Mouse (Mus musculus) c-Kit-negative CD71-positive TER-119-positive erythroid progenitor cells, embryonic 14.5 days (primary cell): Measurements from ENCODE around the gene Rgs6.

Experiments used
- DNase-seq: peaks from one replicate; pipeline ENCODE4 v3.0.0-alpha.2; 2013; ENCODE audit warnings: low read depth, low spot score

Gene Rgs6

DNA sequence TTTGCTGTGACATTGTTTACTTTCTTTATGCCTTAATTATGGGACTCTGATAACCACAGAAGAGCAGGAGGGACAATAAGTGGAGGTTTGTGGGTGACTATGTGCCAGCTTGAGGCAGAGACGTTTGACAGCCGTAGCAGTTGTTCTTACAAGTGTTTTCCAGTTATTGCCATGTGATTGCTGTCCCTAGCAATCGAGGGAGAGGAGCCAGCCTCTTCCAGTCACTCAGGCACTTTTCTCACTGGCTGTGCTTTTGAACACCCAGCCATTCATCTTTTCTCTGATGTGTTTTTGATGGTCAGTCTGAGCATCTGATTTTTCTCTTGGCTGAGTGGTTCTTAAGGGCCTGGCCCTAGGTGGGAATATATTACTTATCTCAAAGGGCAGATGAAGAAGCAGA is 166.4 kb downstream of the Rgs6 start:
- DNase-seq, result no peak

GRCm38 (mm10) chr12:82756756-82757155 is 168.7 kb downstream of the Rgs6 start:
- DNase-seq, result no peak

DNA sequence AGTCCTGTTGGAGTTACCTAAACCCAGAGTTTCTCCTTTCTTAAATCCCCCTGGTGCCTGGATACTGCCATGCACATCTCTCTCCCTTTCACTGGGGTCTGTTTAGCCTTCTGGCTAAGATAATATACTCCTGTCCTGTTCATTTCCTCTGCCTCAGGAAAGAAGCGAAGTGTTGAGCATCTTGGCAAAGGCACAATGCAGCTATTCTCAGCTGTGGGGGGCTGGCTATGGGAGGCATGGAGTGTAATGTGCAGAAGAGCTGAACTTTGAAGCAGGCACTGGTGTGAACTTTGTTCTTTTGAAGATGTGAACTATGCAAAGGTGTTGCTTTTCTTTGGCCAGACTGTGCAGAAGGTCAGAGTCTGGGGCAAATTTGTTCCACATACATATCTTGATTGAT is 169.3 kb downstream of the Rgs6 start:
- DNase-seq, result no peak

DNA sequence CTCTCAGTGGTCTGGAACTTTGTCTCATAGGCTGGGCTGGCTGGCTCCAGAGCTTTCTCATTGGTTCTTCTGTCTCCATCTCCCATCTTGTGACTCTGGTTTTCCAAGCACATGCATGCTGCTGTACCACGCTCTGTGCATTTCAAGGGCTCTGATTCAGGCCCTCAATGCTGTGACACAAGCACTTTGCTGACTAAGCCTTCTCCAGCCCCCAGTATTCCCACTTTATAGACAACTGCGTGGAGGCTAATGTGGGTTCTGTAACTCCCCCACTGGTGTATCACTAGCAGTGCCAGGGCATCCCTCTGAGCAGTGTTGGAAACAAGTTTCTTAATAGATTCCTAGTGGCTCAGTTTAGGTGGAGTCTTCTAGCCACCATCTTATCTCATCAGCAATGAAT is 174.0 kb downstream of the Rgs6 start:
- no peak for DNase-seq

GRCm38 (mm10) chr12:82768726-82769125 is 180.6 kb downstream of the Rgs6 start:
- no peak for DNase-seq

DNA sequence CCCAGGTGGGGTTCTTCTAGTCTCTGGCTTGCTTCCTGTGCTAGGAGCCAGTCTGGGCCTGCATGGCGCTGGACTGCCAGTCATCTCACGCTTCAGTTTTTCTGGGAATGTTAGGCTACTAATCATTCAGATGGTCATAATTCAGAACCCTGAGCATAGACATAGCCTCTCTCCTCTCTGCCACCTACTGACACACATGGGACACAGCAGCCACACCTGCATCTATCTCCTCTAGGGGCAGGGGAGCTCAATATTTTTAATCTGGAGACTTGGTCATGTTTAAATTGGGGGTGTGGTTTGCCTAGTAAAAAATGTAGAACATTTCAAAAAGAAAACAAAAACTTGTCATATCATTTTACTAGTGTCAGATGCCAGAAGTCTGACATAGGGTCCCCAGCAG is 184.1 kb downstream of the Rgs6 start:
- no peak for DNase-seq

DNA sequence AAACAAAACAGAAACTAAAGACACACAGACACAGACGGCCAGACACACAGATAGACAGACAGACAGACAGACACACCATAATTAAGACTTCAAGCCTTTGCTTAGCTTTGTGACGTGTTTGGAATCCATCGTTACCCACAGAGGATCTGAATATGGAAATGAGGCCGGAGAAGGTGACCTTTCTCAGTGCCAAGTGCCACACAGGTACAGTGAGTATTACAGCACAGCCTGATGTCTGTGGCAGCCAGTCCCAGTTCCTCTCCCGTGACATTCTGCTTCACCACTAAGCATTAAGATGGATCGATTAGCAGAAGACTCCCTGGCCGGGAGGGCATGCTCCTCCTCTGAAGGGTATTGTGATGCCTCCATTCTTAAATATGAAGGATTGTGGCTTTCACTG is 186.5 kb downstream of the Rgs6 start:
- no peak for DNase-seq

- DNase-seq, result no peak
Observed at GRCm38 (mm10) chr12:82776686-82777085, 188.6 kb downstream of the Rgs6 start.

GRCm38 (mm10) chr12:82780936-82781335 is 192.8 kb downstream of the Rgs6 start:
- no peak for DNase-seq

GRCm38 (mm10) chr12:82781414-82781813 is 193.3 kb downstream of the Rgs6 start:
- no peak for DNase-seq

DNA sequence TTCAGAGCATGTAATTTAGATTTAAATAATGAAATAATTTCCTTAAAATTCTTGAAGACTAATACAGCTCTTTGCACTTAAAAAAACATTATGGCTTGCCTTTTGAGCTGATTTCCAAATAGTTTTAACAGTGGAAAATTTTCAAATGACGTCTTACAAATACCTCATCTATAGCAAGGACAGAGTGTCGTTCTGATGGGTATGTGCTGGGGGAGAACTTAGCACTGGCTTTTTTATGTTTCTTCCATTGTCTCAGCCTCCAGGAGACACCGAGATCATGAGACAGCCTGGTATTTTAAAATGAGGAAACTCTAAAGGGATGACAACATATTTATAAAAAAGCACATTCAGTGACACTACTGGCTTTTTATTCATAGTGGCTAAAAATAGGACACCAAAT is 204.0 kb downstream of the Rgs6 start:
- no peak for DNase-seq

DNA sequence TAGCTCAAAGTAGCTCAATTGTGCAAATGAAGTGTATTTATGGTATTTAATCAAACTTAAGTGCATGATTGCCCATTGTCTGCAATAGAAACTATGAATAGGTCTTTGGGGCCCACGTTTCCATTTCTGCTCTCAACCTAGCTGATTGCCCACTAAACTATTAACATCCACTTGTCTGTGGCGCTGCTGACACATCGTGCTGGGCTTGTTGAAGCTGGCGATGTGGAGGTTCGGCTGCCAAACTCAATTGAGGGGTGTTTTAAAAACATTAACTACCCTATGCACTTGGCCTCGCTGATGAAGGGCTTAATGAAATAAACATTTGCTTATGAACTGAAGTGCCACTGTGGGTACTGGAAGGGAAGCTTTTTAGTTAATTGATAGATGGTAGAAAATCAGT is 211.8 kb downstream of the Rgs6 start:
- no peak for DNase-seq

GRCm38 (mm10) chr12:82801736-82802135 is 213.6 kb downstream of the Rgs6 start:
- no peak for DNase-seq

DNA sequence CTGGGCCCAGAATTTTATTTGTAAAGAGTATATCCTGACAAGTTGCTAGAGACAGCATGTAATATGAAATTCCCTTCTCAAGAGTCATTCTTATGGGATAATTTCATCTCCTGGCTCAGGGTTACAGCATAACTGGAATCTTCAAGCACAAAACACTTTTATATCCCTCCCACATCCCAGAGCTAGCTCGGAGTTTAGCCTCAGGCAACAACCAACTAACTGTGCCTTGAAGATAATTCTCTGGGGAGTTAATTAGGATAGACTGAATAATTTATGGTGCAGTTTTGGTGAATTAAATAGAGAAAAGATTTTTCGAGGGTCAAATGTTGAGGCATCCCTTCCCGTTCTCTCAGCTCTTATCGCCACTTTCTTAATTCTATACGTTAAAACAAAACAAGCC is 214.6 kb downstream of the Rgs6 start:
- DNase-seq, result no peak

- DNase-seq, result no peak
Observed at GRCm38 (mm10) chr12:82805167-82805566, 217.1 kb downstream of the Rgs6 start.

GRCm38 (mm10) chr12:82810631-82811030 is 222.5 kb downstream of the Rgs6 start:
- no peak for DNase-seq

- no peak for DNase-seq
Observed at GRCm38 (mm10) chr12:82815982-82816381, 227.9 kb downstream of the Rgs6 start.

GRCm38 (mm10) chr12:82819328-82819727 is 231.2 kb downstream of the Rgs6 start:
- DNase-seq, result no peak

DNA sequence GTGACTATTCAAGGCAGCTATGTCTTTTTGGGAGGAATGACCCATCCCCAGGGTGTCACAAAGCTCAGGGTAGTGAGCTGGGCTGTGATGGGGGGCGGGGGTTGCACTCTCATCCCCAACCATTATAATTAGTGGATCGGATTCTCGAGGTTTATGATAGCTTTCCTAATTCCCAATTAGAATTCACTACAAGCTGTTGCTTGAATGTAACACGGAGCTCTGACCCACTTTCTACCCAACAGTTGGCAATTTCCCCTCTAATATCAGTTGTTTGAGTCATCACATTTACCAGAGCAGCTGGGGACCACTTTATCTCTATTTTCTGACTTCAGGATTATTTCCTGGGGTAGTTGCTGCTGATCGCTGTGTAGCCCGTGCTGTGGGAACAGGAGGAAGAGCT is 231.9 kb downstream of the Rgs6 start:
- DNase-seq, result no peak

GRCm38 (mm10) chr12:82822821-82823620 is 234.9 kb downstream of the Rgs6 start:
- no peak for DNase-seq

- no peak for DNase-seq
Observed at GRCm38 (mm10) chr12:82830333-82830732, 242.2 kb downstream of the Rgs6 start.

- no peak for DNase-seq
Observed at GRCm38 (mm10) chr12:82838544-82838943, 250.5 kb downstream of the Rgs6 start.

DNA sequence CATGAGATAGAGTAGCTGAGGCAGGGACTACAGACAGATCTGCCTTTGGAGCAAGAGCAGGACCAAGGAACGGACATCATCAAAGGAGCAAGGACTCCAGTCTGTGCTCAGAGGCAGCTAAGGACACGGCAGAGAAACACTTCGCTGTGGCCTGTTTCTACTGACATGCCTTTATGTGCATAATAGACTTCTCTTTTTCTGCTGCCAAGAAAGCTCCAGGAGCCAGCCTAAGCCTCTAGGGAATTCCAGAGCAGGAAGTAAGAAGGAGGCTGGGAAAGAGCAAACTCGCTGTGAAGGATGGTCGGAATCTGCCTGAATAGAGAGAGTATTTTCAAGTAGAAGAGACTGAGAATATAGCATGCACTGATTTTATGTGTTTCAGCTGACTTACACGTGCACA is 253.5 kb downstream of the Rgs6 start:
- no peak for DNase-seq

GRCm38 (mm10) chr12:82848304-82848872 is 260.3 kb downstream of the Rgs6 start:
- DNase-seq, result no peak
